Mouse (Mus musculus): ENCODE results near the gene Dctn3. TPM values are rescaled to one million over a fixed set of nuclear protein-coding genes. Genes with fewer than 3 reads are reported as not detected.

Gene Dctn3
- polyA plus RNA-seq, 1 experiment from 2014 or later = 104 TPM

- H3K4me2 ChIP-seq (replicated peaks) = no peak overlapping the region
- no peaks in the 10 kb centered on the region for H3K9me3 ChIP-seq
- H3K9ac ChIP-seq = no peak overlapping the region
- no peak overlapping the region for H3K4me3 ChIP-seq
- peaks cover 18% of the 10 kb centered on the region for H3K36me3 ChIP-seq
- 90% methylated on average over 13 of the region's 13 CpGs for WGBS
- no peaks in the 10 kb centered on the region for H3K27me3 ChIP-seq
- no peak overlapping the region for H3K27ac ChIP-seq
- H3K4me1 ChIP-seq = peaks cover 41% of the 10 kb centered on the region
- no peak for ATAC-seq (ENCODE audit: low FRiP score, low read depth)
Observed at GRCm38 (mm10) chr4:41757321-41757720, 34.4 kb upstream of the Dctn3 start.

- ATAC-seq (ENCODE audit: low FRiP score, low read depth) = no peak
- Histone ChIP-seq H3K27ac (no peak overlapping the region), H3K9ac (peak overlapping the region; percentile 82), H3K27me3 (no peaks in the 10 kb centered on the region), H3K36me3 (peaks cover 18% of the 10 kb centered on the region), H3K4me3 (peak overlapping the region; percentile 74), H3K4me2 (replicated peaks) (peak overlapping the region; percentile 93), H3K9me3 (no peaks in the 10 kb centered on the region), H3K4me1 (peaks cover 32% of the 10 kb centered on the region)
- WGBS = 77% methylated on average over 8 of the region's 8 CpGs
Observed at GRCm38 (mm10) chr4:41756440-41756839, 33.5 kb upstream of the Dctn3 start.

- Histone ChIP-seq H3K9ac (peak within 1 kb of the TSS; percentile 82), H3K36me3 (peaks cover 18% of the 10 kb centered on the region), H3K27ac (peak within 1 kb of the TSS; percentile 87), H3K27me3 (no peaks in the 10 kb centered on the region), H3K9me3 (no peaks in the 10 kb centered on the region), H3K4me2 (replicated peaks) (peak within 1 kb of the TSS; percentile 93), H3K4me1 (peaks cover 24% of the 10 kb centered on the region), H3K4me3 (peak within 1 kb of the TSS; percentile 74)
- WGBS = under 1% methylated on average over 57 of the region's 57 CpGs
- peak; percentile 59 for ATAC-seq (ENCODE audit: low FRiP score, low read depth)
Observed at GRCm38 (mm10) chr4:41755338-41756305, 32.7 kb upstream of the Dctn3 start, which contains the start of gene Sigmar1. Gene Sigmar1 (minus strand): TSS chr4:41756157.

- peaks cover 21% of the 10 kb centered on the region for H3K4me1 ChIP-seq
- ATAC-seq (ENCODE audit: low FRiP score, low read depth) = peak; percentile 34
- peak within 1 kb of the TSS; percentile 93 for H3K4me2 ChIP-seq (replicated peaks)
- peak within 1 kb of the TSS; percentile 74 for H3K4me3 ChIP-seq
- H3K27me3 ChIP-seq = no peaks in the 10 kb centered on the region
- no peaks in the 10 kb centered on the region for H3K9me3 ChIP-seq
- peaks cover 18% of the 10 kb centered on the region for H3K36me3 ChIP-seq
- 11% methylated on average over 14 of the region's 14 CpGs for WGBS
- H3K9ac ChIP-seq = peak within 1 kb of the TSS; percentile 82
- peak within 1 kb of the TSS; percentile 87 for H3K27ac ChIP-seq
Observed at GRCm38 (mm10) chr4:41754797-41755337, 31.9 kb upstream of the Dctn3 start, which contains the start of gene Galt. Gene Galt (plus strand): TSS chr4:41755228.

GRCm38 (mm10) chr4:41745021-41745420 is 22.1 kb upstream of the Dctn3 start:
- no peak overlapping the region for H3K4me2 ChIP-seq (replicated peaks)
- H3K27me3 ChIP-seq = no peaks in the 10 kb centered on the region
- H3K9ac ChIP-seq = no peak overlapping the region
- H3K4me1 ChIP-seq = peaks cover 6% of the 10 kb centered on the region
- H3K9me3 ChIP-seq = peaks cover 17% of the 10 kb centered on the region
- WGBS = 65% methylated on average over 1 of the region's 1 CpGs
- H3K36me3 ChIP-seq = 0 out of 2 replicates have a peak, but pooled peaks cover 4% of the 10 kb centered on the region
- ATAC-seq (ENCODE audit: low FRiP score, low read depth) = no peak
- H3K4me3 ChIP-seq = no peak overlapping the region
- H3K27ac ChIP-seq = no peak overlapping the region

- no peak overlapping the region for H3K4me2 ChIP-seq (replicated peaks)
- H3K36me3 ChIP-seq = peaks cover 7% of the 10 kb centered on the region
- 67% methylated on average over 2 of the region's 2 CpGs for WGBS
- H3K27me3 ChIP-seq = no peaks in the 10 kb centered on the region
- H3K4me1 ChIP-seq = peaks cover 15% of the 10 kb centered on the region
- no peak overlapping the region for H3K9ac ChIP-seq
- ATAC-seq (ENCODE audit: low FRiP score, low read depth) = no peak
- H3K27ac ChIP-seq = no peak overlapping the region
- peaks cover 17% of the 10 kb centered on the region for H3K9me3 ChIP-seq
- no peak overlapping the region for H3K4me3 ChIP-seq
Observed at GRCm38 (mm10) chr4:41744131-41744530, 21.2 kb upstream of the Dctn3 start.

GRCm38 (mm10) chr4:41741158-41741560 is 18.2 kb upstream of the Dctn3 start:
- Histone ChIP-seq H3K9me3 (peaks cover 5% of the 10 kb centered on the region), H3K36me3 (peaks cover 10% of the 10 kb centered on the region), H3K9ac (peak overlapping the region; percentile 82), H3K27me3 (no peaks in the 10 kb centered on the region), H3K4me1 (peaks cover 15% of the 10 kb centered on the region), H3K4me3 (peak overlapping the region; percentile 77), H3K4me2 (replicated peaks) (peak overlapping the region; percentile 93), H3K27ac (peak overlapping the region; percentile 67)
- ATAC-seq (ENCODE audit: low FRiP score, low read depth) = peak; percentile 97
- under 1% methylated on average over 27 of the region's 27 CpGs for WGBS

GRCm38 (mm10) chr4:41740380-41741157 is 17.6 kb upstream of the Dctn3 start:
- peak overlapping the region; percentile 82 for H3K9ac ChIP-seq
- under 1% methylated on average over 48 of the region's 48 CpGs for WGBS

GRCm38 (mm10) chr4:41739260-41739659 is 16.3 kb upstream of the Dctn3 start:
- no peak overlapping the region for H3K27ac ChIP-seq
- no peak overlapping the region for H3K4me3 ChIP-seq
- no peak overlapping the region for H3K9ac ChIP-seq
- 93% methylated on average over 13 of the region's 13 CpGs for WGBS
- H3K4me2 ChIP-seq (replicated peaks) = no peak overlapping the region
- H3K36me3 ChIP-seq = peaks cover 10% of the 10 kb centered on the region
- 0 out of 2 replicates have a peak, but pooled peaks cover 7% of the 10 kb centered on the region for H3K9me3 ChIP-seq
- H3K27me3 ChIP-seq = peaks cover 9% of the 10 kb centered on the region
- ATAC-seq (ENCODE audit: low FRiP score, low read depth) = no peak
- H3K4me1 ChIP-seq = peaks cover 15% of the 10 kb centered on the region

More at GRCm38 (mm10) chr4:41740380-41741157, 17.6 kb upstream of the Dctn3 start:
- Histone ChIP-seq H3K4me2 (replicated peaks) (peak overlapping the region; percentile 93), H3K4me1 (peaks cover 15% of the 10 kb centered on the region), H3K9me3 (0 out of 2 replicates have a peak, but pooled peaks cover 3% of the 10 kb centered on the region), H3K4me3 (peak overlapping the region; percentile 77), H3K36me3 (peaks cover 10% of the 10 kb centered on the region), H3K27ac (peak overlapping the region; percentile 67), H3K27me3 (no peaks in the 10 kb centered on the region)
- ATAC-seq (ENCODE audit: low FRiP score, low read depth) = peak; percentile 85

- Histone ChIP-seq H3K9ac (no peak overlapping the region), H3K9me3 (0 out of 2 replicates have a peak, but pooled peaks cover 7% of the 10 kb centered on the region), H3K4me2 (replicated peaks) (no peak overlapping the region), H3K36me3 (peaks cover 10% of the 10 kb centered on the region), H3K4me3 (no peak overlapping the region), H3K4me1 (peaks cover 15% of the 10 kb centered on the region), H3K27me3 (peaks cover 19% of the 10 kb centered on the region), H3K27ac (no peak overlapping the region)
- WGBS = 48% methylated on average over 1 of the region's 1 CpGs
- ATAC-seq (ENCODE audit: low FRiP score, low read depth) = no peak
Observed at GRCm38 (mm10) chr4:41738256-41738603, 15.3 kb upstream of the Dctn3 start.

- peaks cover 10% of the 10 kb centered on the region for H3K36me3 ChIP-seq
- H3K9me3 ChIP-seq = 0 out of 2 replicates have a peak, but pooled peaks cover 7% of the 10 kb centered on the region
- H3K4me2 ChIP-seq (replicated peaks) = no peak overlapping the region
- peaks cover 24% of the 10 kb centered on the region for H3K27me3 ChIP-seq
- H3K4me3 ChIP-seq = no peak overlapping the region
- H3K27ac ChIP-seq = no peak overlapping the region
- no peak overlapping the region for H3K9ac ChIP-seq
- ATAC-seq (ENCODE audit: low FRiP score, low read depth) = peak; percentile 52; the same call in 1 of the 2 replicates
- H3K4me1 ChIP-seq = peaks cover 15% of the 10 kb centered on the region
- WGBS = 26% methylated on average over 8 of the region's 8 CpGs
Observed at GRCm38 (mm10) chr4:41737602-41738255, 14.8 kb upstream of the Dctn3 start.

Measured in limb, embryonic 13.5 days (tissue).